Mouse (Mus musculus) forebrain, postnatal 0 days (tissue): ENCODE measurements around the gene Flywch1. TPM values are rescaled to one million over a fixed set of nuclear protein-coding genes. Genes with fewer than 3 reads are reported as not detected.
A peak's percentile ranks its signal among the peaks of the same experiment; 100 is the strongest.

Experiments used
- ATAC-seq: fragments of 200-750 bp; cut with Nextera tagmentation; 2 replicates; pipeline ENCODE4 v1.8.0; 2017; ENCODE audit warnings: mild to moderate bottlenecking, moderate library complexity
- DNase-seq: peaks from one replicate; pipeline ENCODE4 v3.0.0-alpha.2; 2015
- H3K27ac ChIP-seq: fragments of 300-500 bp; sonication (generic); 2 replicates; pipeline ENCODE4 v1.5.1; 2014; ENCODE audit warnings: low read depth, mild to moderate bottlenecking, antibody characterized with exemption, low read length, moderate library complexity, mixed read lengths
- H3K27me3 ChIP-seq: fragments of 300-500 bp; sonication (generic); 2 replicates; pipeline ENCODE4 v1.6.1; 2014; ENCODE audit warnings: mild to moderate bottlenecking, low read length, mixed read lengths; ENCODE audit not compliant: insufficient read depth
- H3K36me3 ChIP-seq: fragments of 300-500 bp; sonication (generic); 2 replicates; pipeline ENCODE4 v1.6.1; 2014; ENCODE audit warnings: mild to moderate bottlenecking, moderate library complexity; ENCODE audit not compliant: insufficient read depth
- H3K4me1 ChIP-seq: fragments of 300-500 bp; sonication (generic); 2 replicates; pipeline ENCODE4 v1.6.1; 2014; ENCODE audit warnings: antibody characterized with exemption; ENCODE audit not compliant: insufficient read depth
- H3K4me2 ChIP-seq: fragments of 300-500 bp; sonication (generic); 2 replicates; pipeline ENCODE4 v1.6.1; 2014; ENCODE audit warnings: low read depth, mild to moderate bottlenecking, moderate library complexity
- H3K4me3 ChIP-seq: fragments of 300-500 bp; sonication (generic); 2 replicates; pipeline ENCODE4 v1.5.1; 2014; ENCODE audit warnings: low read depth, low read length, mixed read lengths
- H3K9ac ChIP-seq: fragments of 300-500 bp; sonication (generic); 2 replicates; pipeline ENCODE4 v1.6.1; 2014; ENCODE audit warnings: mild to moderate bottlenecking
- H3K9me3 ChIP-seq: fragments of 300-500 bp; sonication (generic); 2 replicates; pipeline ENCODE4 v1.6.1; 2016; ENCODE audit warnings: low read length
- CTCF ChIP-seq: sonication (generic); IDR thresholded peaks from 2 replicates; pipeline ENCODE4 v1.5.1; 2016; ENCODE audit warnings: antibody characterized with exemption, control low read depth, low read depth
- WGBS: fragments of 180-500 bp; shearing (Covaris S2); extraction: QIAGEN DNeasy Blood & Tissue Kit; methylation state at CpG from one replicate; pipeline ENCODE4 v1.1.7; 2014; 5-methylcytosine and 5-hydroxymethylcytosine counted together
- polyA plus RNA-seq: library from polyadenylated mRNA; unstranded; fragments of >200 nt; fragmentation: Nextera tagmentation; extraction: Ambion mirVana; gene quantifications from 2 replicates; pipeline ENCODE4 v1.2.1, GENCODE M21; 2015
- total RNA-seq: library from RNA; depleted of rRNA; stranded (reverse); fragments of >200 nt; gene quantifications from 2 replicates; pipeline ENCODE4 v1.2.3, GENCODE M21; 2014

Gene Flywch1
- total and polyA plus RNA-seq, 2 experiments from 2014 or later = 135 to 189 TPM

GRCm38 (mm10) chr17:23745301-23746251 is 25.8 kb downstream of the Flywch1 start, which contains the start of gene Kremen2:
Gene Kremen2 (minus strand): TSS chr17:23745833.
- Histone ChIP-seq H3K4me2 (peak within 1 kb of the TSS; percentile 89), H3K36me3 (no peaks in the 10 kb centered on the region), H3K9me3 (no peaks in the 10 kb centered on the region), H3K9ac (peak within 1 kb of the TSS; percentile 52; the same call in 1 of the 2 replicates), H3K27me3 (peaks cover 52% of the 10 kb centered on the region), H3K4me3 (peak within 1 kb of the TSS; percentile 44), H3K27ac (no peak within 1 kb of the TSS), H3K4me1 (peaks cover 9% of the 10 kb centered on the region)
- WGBS = 1% methylated on average over 43 of the region's 45 CpGs
- DNase-seq (peak; percentile 59), ATAC-seq (peak; percentile 7; the same call in 1 of the 2 replicates)
- no peak for TF ChIP-seq CTCF

- TF ChIP-seq CTCF = no peak
- Histone ChIP-seq H3K4me2 (peak overlapping the region; percentile 89; the same call in 1 of the 2 replicates), H3K36me3 (no peaks in the 10 kb centered on the region), H3K4me3 (no peak overlapping the region), H3K4me1 (peaks cover 9% of the 10 kb centered on the region), H3K9me3 (no peaks in the 10 kb centered on the region), H3K27ac (no peak overlapping the region), H3K27me3 (peaks cover 52% of the 10 kb centered on the region), H3K9ac (no peak overlapping the region)
- no peak for ATAC-seq
- 8% methylated on average over 14 of the region's 14 CpGs for WGBS
- no peak for DNase-seq
These were observed 26.8 kb downstream of the Flywch1 start for GRCm38 (mm10) chr17:23744651-23745050.

GRCm38 (mm10) chr17:23744076-23744475 is 27.3 kb downstream of the Flywch1 start:
- H3K27me3 ChIP-seq = peaks cover 52% of the 10 kb centered on the region
- no peak for ATAC-seq

GRCm38 (mm10) chr17:23742941-23743340 is 28.5 kb downstream of the Flywch1 start:
- no peak for ATAC-seq
- Histone ChIP-seq H3K9ac (no peak overlapping the region), H3K27me3 (peaks cover 52% of the 10 kb centered on the region), H3K36me3 (no peaks in the 10 kb centered on the region), H3K4me1 (peaks cover 17% of the 10 kb centered on the region), H3K4me3 (no peak overlapping the region), H3K27ac (no peak overlapping the region), H3K4me2 (no peak overlapping the region), H3K9me3 (no peaks in the 10 kb centered on the region)
- 65% methylated on average over 12 of the region's 12 CpGs for WGBS
- DNase-seq = no peak
- no peak for TF ChIP-seq CTCF

More at GRCm38 (mm10) chr17:23744076-23744475, 27.3 kb downstream of the Flywch1 start:
- no peaks in the 10 kb centered on the region for H3K9me3 ChIP-seq
- no peak for DNase-seq
- no peak overlapping the region for H3K27ac ChIP-seq
- WGBS = 28% methylated on average over 8 of the region's 8 CpGs
- H3K4me1 ChIP-seq = peaks cover 10% of the 10 kb centered on the region
- TF ChIP-seq CTCF = no peak
- no peak overlapping the region for H3K9ac ChIP-seq
- no peak overlapping the region for H3K4me3 ChIP-seq
- no peaks in the 10 kb centered on the region for H3K36me3 ChIP-seq
- no peak overlapping the region for H3K4me2 ChIP-seq

- Histone ChIP-seq H3K36me3 (no peaks in the 10 kb centered on the region), H3K9me3 (no peaks in the 10 kb centered on the region), H3K27me3 (peaks cover 52% of the 10 kb centered on the region), H3K9ac (no peak overlapping the region; the same call in 1 of the 2 replicates), H3K27ac (no peak overlapping the region), H3K4me3 (peak overlapping the region; percentile 19; the same call in 1 of the 2 replicates), H3K4me2 (peak overlapping the region; percentile 43), H3K4me1 (peaks cover 17% of the 10 kb centered on the region)
- ATAC-seq = no peak
- WGBS = 8% methylated on average over 44 of the region's 44 CpGs
- no peak for TF ChIP-seq CTCF
- DNase-seq = peak; percentile 49
These were observed 29.1 kb downstream of the Flywch1 start for GRCm38 (mm10) chr17:23742210-23742793.

GRCm38 (mm10) chr17:23741359-23742209 is 29.8 kb downstream of the Flywch1 start:
- Histone ChIP-seq H3K27ac (no peak overlapping the region), H3K4me2 (0 out of 2 replicates have a peak overlapping the region, but pooled peaks have one; percentile 43), H3K9ac (no peak overlapping the region), H3K9me3 (no peaks in the 10 kb centered on the region), H3K27me3 (peaks cover 47% of the 10 kb centered on the region), H3K36me3 (no peaks in the 10 kb centered on the region), H3K4me1 (peaks cover 17% of the 10 kb centered on the region), H3K4me3 (no peak overlapping the region)
- DNase-seq (no peak), ATAC-seq (no peak)
- no peak for TF ChIP-seq CTCF
- WGBS = 55% methylated on average over 38 of the region's 38 CpGs
